Mouse (Mus musculus) hindbrain, embryonic 14.5 days (tissue): ENCODE data around the gene Inf2. TPM values are rescaled to one million over a fixed set of nuclear protein-coding genes. Genes with fewer than 3 reads are reported as not detected.
A peak's percentile ranks its signal among the peaks of the same experiment; 100 is the strongest.

Experiments
- ATAC-seq: fragments of 200-750 bp; cut with Nextera tagmentation; 2 replicates; pipeline ENCODE4 v1.8.0; 2017; ENCODE audit warnings: moderate number of reproducible peaks, mild to moderate bottlenecking, moderate TSS enrichment, moderate library complexity; ENCODE audit not compliant: low FRiP score
- DNase-seq: peaks from one replicate; pipeline ENCODE4 v3.0.0-alpha.2; 2015; ENCODE audit warnings: low spot score
- H3K27ac ChIP-seq: fragments of 300-500 bp; sonication (generic); 2 replicates; pipeline ENCODE4 v1.5.1; 2014; ENCODE audit warnings: mild to moderate bottlenecking, moderate library complexity
- H3K27me3 ChIP-seq: fragments of 300-500 bp; sonication (generic); 2 replicates; pipeline ENCODE4 v1.6.1; 2014; ENCODE audit warnings: mild to moderate bottlenecking, low read length, mixed read lengths; ENCODE audit not compliant: control insufficient read depth, insufficient read depth
- H3K36me3 ChIP-seq: fragments of 300-500 bp; sonication (generic); replicated peaks from 2 replicates; pipeline ENCODE4 v1.6.1; 2014; ENCODE audit not compliant: control insufficient read depth, insufficient read depth
- H3K4me1 ChIP-seq: fragments of 300-500 bp; sonication (generic); replicated peaks from 2 replicates; pipeline ENCODE4 v1.6.1; 2014; ENCODE audit warnings: antibody characterized with exemption, low read length, mixed read lengths; ENCODE audit not compliant: control insufficient read depth, insufficient read depth
- H3K4me2 ChIP-seq: fragments of 300-500 bp; sonication (generic); replicated peaks from 2 replicates; pipeline ENCODE4 v1.6.1; 2014; ENCODE audit warnings: mild to moderate bottlenecking, moderate library complexity
- H3K4me3 ChIP-seq: fragments of 300-500 bp; sonication (generic); replicated peaks from 2 replicates; pipeline ENCODE4 v1.5.1; 2014; ENCODE audit warnings: mild to moderate bottlenecking, low read length
- H3K9ac ChIP-seq: fragments of 300-500 bp; sonication (generic); 2 replicates; pipeline ENCODE4 v1.6.1; 2014
- H3K9me3 ChIP-seq: fragments of 300-500 bp; sonication (generic); 2 replicates; pipeline ENCODE4 v1.6.1; 2016; ENCODE audit warnings: low read length; ENCODE audit not compliant: control insufficient read depth
- WGBS: fragments of 180-500 bp; shearing (Covaris S2); extraction: QIAGEN DNeasy Blood & Tissue Kit; methylation state at CpG from one replicate; pipeline ENCODE4 v1.1.7; 2014; 5-methylcytosine and 5-hydroxymethylcytosine counted together
- polyA plus RNA-seq: library from polyadenylated mRNA; unstranded; fragments of >200 nt; fragmentation: Nextera tagmentation; extraction: Ambion mirVana; gene quantifications from 2 replicates; pipeline ENCODE4 v1.2.1, GENCODE M21; 2014

Gene Inf2
- polyA plus RNA-seq, 1 experiment from 2014 or later = 1.5 TPM

GRCm38 (mm10) chr12:112654076-112654475, 65.5 kb downstream of the Inf2 start:
- Histone ChIP-seq H3K4me3 (no peak overlapping the region), H3K4me1 (no peaks in the 10 kb centered on the region; the same call in 1 of the 2 replicates), H3K27me3 (no peaks in the 10 kb centered on the region), H3K36me3 (peaks cover 94% of the 10 kb centered on the region), H3K4me2 (no peak overlapping the region), H3K9me3 (no peaks in the 10 kb centered on the region), H3K9ac (no peak overlapping the region), H3K27ac (no peak overlapping the region)
- WGBS = 82% methylated on average over 5 of the region's 5 CpGs
- ATAC-seq = no peak
- DNase-seq = no peak

DNA sequence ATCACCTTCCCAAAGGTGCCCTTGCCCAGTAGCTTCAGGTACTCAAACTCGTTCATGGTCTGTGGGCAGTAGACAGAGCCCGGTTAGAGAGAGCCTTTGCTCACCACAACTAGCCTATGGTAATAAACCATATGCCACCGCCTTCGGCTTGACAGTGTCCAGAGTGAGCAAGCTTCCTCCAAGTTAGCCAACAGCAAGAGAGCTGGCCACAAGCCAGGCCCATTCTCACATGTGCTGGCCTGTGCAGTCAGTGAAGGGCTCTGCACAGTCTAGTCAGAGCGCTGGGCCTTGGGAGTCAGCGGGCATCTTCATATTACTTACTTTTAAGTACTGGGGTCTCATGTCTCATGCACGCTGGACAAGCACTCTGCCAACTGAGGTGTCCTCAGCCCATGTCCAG, 70.0 kb downstream of the Inf2 start:
- 89% methylated on average over 7 of the region's 7 CpGs for WGBS
- Histone ChIP-seq H3K9ac (no peak overlapping the region), H3K27ac (no peak overlapping the region), H3K36me3 (peaks cover 87% of the 10 kb centered on the region), H3K4me3 (no peak overlapping the region), H3K27me3 (no peaks in the 10 kb centered on the region), H3K9me3 (no peaks in the 10 kb centered on the region), H3K4me1 (peaks cover 37% of the 10 kb centered on the region), H3K4me2 (no peak overlapping the region)
- ATAC-seq (no peak), DNase-seq (no peak)

GRCm38 (mm10) chr12:112659109-112659508, 70.5 kb downstream of the Inf2 start:
- peaks cover 82% of the 10 kb centered on the region for H3K36me3 ChIP-seq
- H3K9me3 ChIP-seq = no peaks in the 10 kb centered on the region
- WGBS = 84% methylated on average over 6 of the region's 6 CpGs
- H3K9ac ChIP-seq = no peak overlapping the region
- H3K4me2 ChIP-seq = no peak overlapping the region
- no peaks in the 10 kb centered on the region for H3K27me3 ChIP-seq
- peaks cover 42% of the 10 kb centered on the region for H3K4me1 ChIP-seq
- no peak overlapping the region for H3K4me3 ChIP-seq
- DNase-seq = no peak
- H3K27ac ChIP-seq = no peak overlapping the region
- no peak for ATAC-seq

DNA sequence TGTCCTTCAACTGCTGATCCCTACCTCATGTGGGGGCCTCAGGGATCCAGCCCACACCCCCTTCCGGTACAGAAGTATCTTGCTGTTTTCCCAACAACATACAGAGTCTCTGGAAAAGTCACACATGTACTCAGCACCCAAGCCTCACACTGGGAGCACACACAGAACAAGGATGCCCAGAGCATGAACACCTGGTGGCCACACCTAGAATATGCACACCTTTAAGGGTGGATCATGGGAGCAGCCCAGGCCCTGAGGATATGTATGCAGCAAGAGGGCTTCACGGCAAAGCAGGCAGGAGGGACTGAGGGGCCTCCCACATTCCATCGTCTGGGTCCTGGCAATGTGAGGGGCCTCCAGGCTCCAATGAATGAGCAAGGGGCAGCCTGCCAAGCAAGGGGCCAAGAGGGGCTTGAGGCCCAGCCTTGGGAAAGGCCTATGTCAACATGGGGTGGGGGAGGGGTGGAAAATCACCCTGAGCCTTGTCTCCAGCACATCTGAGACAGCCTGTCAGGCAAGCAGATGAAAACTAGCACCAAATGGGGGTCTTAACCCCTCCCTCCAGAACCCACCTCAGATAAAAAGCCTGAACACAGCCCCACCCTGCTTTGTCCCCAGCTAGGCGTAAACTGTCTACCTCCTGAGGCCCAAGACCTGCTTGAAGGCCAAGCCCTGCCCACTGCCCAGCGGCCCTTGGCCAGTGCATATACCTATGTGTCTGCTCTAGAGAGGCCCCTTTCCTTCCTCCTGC, 72.2 kb downstream of the Inf2 start:
- WGBS = 35% methylated on average over 5 of the region's 5 CpGs
- ATAC-seq = peak; percentile 47; the same call in 1 of the 2 replicates
- peak overlapping the region; percentile 88 for H3K27ac ChIP-seq
- H3K27me3 ChIP-seq = no peaks in the 10 kb centered on the region
- no peak overlapping the region for H3K4me3 ChIP-seq
- peaks cover 58% of the 10 kb centered on the region for H3K4me1 ChIP-seq
- H3K9ac ChIP-seq = peak overlapping the region; percentile 1; the same call in 1 of the 2 replicates
- peak; percentile 82 for DNase-seq
- H3K9me3 ChIP-seq = no peaks in the 10 kb centered on the region
- H3K36me3 ChIP-seq = peaks cover 75% of the 10 kb centered on the region
- H3K4me2 ChIP-seq = peak overlapping the region; percentile 39

- DNase-seq (no peak), ATAC-seq (no peak)
- H3K9ac ChIP-seq = 0 out of 2 replicates have a peak overlapping the region, but pooled peaks have one; percentile 1
- peak overlapping the region; percentile 12; the same call in 1 of the 2 replicates for H3K4me2 ChIP-seq
- H3K36me3 ChIP-seq = peaks cover 74% of the 10 kb centered on the region
- WGBS = 60% methylated on average over 3 of the region's 3 CpGs
- H3K4me3 ChIP-seq = no peak overlapping the region
- peak overlapping the region; percentile 88 for H3K27ac ChIP-seq
- no peaks in the 10 kb centered on the region for H3K9me3 ChIP-seq
- peaks cover 63% of the 10 kb centered on the region for H3K4me1 ChIP-seq
- H3K27me3 ChIP-seq = no peaks in the 10 kb centered on the region
Observed at GRCm38 (mm10) chr12:112661327-112661605, 72.7 kb downstream of the Inf2 start.

- H3K4me2 ChIP-seq = no peak overlapping the region
- H3K27me3 ChIP-seq = no peaks in the 10 kb centered on the region
- peaks cover 70% of the 10 kb centered on the region for H3K36me3 ChIP-seq
- H3K27ac ChIP-seq = peak overlapping the region; percentile 88
- 76% methylated on average over 9 of the region's 9 CpGs for WGBS
- peaks cover 63% of the 10 kb centered on the region for H3K4me1 ChIP-seq
- H3K9me3 ChIP-seq = no peaks in the 10 kb centered on the region
- no peak overlapping the region for H3K4me3 ChIP-seq
- no peak for DNase-seq
- no peak overlapping the region for H3K9ac ChIP-seq
- no peak for ATAC-seq
Observed at GRCm38 (mm10) chr12:112661851-112662250, 73.3 kb downstream of the Inf2 start.

DNA sequence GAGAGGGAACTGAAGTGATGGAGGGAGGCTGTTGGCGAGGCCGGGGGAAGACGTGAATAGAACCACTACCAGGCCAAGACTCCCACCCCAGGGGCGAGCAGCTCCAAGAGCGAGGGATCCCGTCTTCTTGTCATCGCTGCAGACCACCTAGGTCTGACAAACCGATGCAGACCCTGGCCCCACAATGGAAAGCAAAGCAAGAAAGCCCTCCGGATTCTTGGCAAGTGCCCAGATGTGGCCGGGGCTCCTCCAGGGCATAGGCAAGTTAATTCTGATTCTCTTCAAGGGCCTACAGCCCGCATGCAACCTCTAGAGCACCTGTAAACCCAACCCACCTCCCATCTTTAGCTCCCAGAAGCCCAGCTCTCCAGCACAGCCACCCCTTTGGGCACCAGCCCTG, 74.7 kb downstream of the Inf2 start:
- Histone ChIP-seq H3K9ac (peak overlapping the region; percentile 47), H3K4me1 (peaks cover 65% of the 10 kb centered on the region), H3K36me3 (peaks cover 70% of the 10 kb centered on the region), H3K27ac (peak overlapping the region; percentile 88), H3K9me3 (no peaks in the 10 kb centered on the region), H3K4me3 (no peak overlapping the region), H3K27me3 (no peaks in the 10 kb centered on the region), H3K4me2 (peak overlapping the region; percentile 30)
- WGBS = 65% methylated on average over 11 of the region's 11 CpGs
- ATAC-seq (no peak), DNase-seq (no peak)

DNA sequence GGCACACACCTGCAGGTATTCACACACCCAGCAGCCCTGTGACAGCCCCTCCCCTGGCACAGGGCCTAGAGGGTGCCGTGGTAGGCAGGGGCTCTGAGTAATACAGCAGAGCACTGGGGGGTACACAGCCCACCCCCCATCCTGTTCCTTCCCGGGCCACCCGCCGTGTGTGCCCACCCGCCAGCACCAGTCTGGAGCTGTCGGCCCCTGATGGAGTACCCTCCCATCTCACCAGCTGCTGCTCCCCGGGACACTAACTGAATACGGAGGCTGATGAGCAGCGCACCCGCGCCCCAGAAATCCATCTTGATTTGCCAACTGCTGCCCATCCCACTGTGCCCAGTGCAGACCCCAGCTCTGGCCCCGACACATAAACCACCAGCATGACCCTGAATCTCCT, 75.1 kb downstream of the Inf2 start:
- no peak for DNase-seq

DNA sequence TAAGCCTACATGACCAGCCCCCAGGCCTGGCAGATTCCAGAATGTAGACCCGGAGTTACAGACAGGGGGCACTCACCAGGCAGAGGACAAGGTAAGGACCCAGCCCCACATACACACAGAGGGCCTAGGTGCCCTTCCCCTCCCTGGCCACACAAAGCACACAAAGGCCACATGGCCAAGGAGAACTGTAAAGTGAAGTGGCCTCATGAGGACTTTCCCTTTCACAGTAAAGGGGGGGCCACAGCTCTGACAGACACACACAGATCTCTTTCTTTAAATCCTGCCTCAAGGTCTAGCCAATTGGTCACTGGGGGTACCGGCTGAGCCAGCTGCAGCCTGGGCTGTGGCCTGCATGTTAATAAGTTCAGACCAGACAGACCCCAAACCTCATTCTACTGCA, 75.5 kb downstream of the Inf2 start:
- peak overlapping the region; percentile 88 for H3K27ac ChIP-seq
- no peaks in the 10 kb centered on the region for H3K27me3 ChIP-seq
- peaks cover 70% of the 10 kb centered on the region for H3K36me3 ChIP-seq
- peak; percentile 38 for ATAC-seq
- peak overlapping the region; percentile 30 for H3K4me2 ChIP-seq
- H3K9me3 ChIP-seq = no peaks in the 10 kb centered on the region
- WGBS = 5% methylated on average over 2 of the region's 2 CpGs
- peaks cover 65% of the 10 kb centered on the region for H3K4me1 ChIP-seq
- DNase-seq = peak; percentile 67
- no peak overlapping the region for H3K4me3 ChIP-seq
- peak overlapping the region; percentile 47 for H3K9ac ChIP-seq

More for the DNA sequence above, 75.1 kb downstream of the Inf2 start:
- peak; percentile 25 for ATAC-seq
- no peak overlapping the region for H3K4me3 ChIP-seq
- WGBS = 35% methylated on average over 12 of the region's 12 CpGs
- H3K27me3 ChIP-seq = no peaks in the 10 kb centered on the region
- H3K4me2 ChIP-seq = peak overlapping the region; percentile 30
- peak overlapping the region; percentile 88 for H3K27ac ChIP-seq
- H3K36me3 ChIP-seq = peaks cover 70% of the 10 kb centered on the region
- peaks cover 65% of the 10 kb centered on the region for H3K4me1 ChIP-seq
- no peaks in the 10 kb centered on the region for H3K9me3 ChIP-seq
- peak overlapping the region; percentile 47 for H3K9ac ChIP-seq
